Mouse (Mus musculus): ENCODE results near the gene Trabd. TPM values are rescaled to one million over a fixed set of nuclear protein-coding genes. Genes with fewer than 3 reads are reported as not detected.

The Trabd gene
- polyA plus RNA-seq, 1 experiment from 2014 or later: 32.5 TPM

DNA sequence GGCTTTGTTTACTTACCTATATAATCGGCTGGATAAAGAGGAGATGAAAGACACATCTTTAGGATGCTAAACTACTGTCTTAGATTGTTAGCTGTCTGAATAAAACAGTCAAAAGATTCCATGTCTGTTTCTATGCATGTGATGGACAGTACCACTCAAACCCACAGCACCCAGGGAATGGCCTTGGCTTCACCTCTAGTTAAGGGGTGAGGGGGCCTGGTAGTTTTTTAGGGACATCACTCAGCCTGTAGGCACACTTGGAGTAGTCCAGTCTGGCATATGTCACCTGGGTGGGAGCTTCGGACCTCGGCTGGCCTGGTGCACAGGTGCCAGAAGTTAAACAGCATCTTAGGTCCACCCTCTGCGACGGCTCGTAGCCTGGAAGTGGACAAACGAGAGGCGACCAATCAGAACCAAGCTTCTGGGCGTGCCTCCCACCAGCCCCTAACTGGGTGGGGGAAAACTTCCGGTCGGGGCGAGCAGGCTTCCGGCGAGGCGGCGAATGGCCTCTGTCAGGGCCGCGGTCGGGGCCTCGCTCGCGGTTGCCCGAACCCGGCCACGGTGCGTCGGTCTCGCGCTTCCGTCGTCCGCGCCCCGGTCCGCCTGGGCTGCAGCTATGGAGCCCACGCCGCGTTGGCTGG, 13.8 kb downstream of the Trabd start, which contains the start of gene Selenoo:
Gene Selenoo (plus strand): TSS at position 478 of the 641 bp plus-strand sequence.
- peak within 1 kb of the TSS; percentile 95 for H3K27ac ChIP-seq (ENCODE audit: low read depth, low read length)
- peak within 1 kb of the TSS; percentile 88 for H3K4me3 ChIP-seq (ENCODE audit: low read depth, low read length)
- peak within 1 kb of the TSS; percentile 94 for H3K9ac ChIP-seq (ENCODE audit: low read depth, low read length)
- under 1% methylated on average over 38 of the region's 38 CpGs for WGBS
- H3K27me3 ChIP-seq (replicated peaks; ENCODE audit: control insufficient read depth, insufficient read depth, low read length): no peaks in the 10 kb centered on the region
- ATAC-seq: peak; percentile 85
- no peak for TF ChIP-seq CTCF (IDR thresholded peaks at IDR 0.05; ENCODE audit: low read depth)
- H3K9me3 ChIP-seq (ENCODE audit: control insufficient read depth): no peaks in the 10 kb centered on the region
- H3K4me1 ChIP-seq (replicated peaks; ENCODE audit: control insufficient read depth, insufficient read depth, low read length): 0 out of 2 replicates have a peak, but pooled peaks cover 7% of the 10 kb centered on the region
- peak within 1 kb of the TSS; percentile 87 for H3K4me2 ChIP-seq (replicated peaks; ENCODE audit: low read depth)
- peaks cover 46% of the 10 kb centered on the region for H3K36me3 ChIP-seq (ENCODE audit: control insufficient read depth, insufficient read depth)

DNA sequence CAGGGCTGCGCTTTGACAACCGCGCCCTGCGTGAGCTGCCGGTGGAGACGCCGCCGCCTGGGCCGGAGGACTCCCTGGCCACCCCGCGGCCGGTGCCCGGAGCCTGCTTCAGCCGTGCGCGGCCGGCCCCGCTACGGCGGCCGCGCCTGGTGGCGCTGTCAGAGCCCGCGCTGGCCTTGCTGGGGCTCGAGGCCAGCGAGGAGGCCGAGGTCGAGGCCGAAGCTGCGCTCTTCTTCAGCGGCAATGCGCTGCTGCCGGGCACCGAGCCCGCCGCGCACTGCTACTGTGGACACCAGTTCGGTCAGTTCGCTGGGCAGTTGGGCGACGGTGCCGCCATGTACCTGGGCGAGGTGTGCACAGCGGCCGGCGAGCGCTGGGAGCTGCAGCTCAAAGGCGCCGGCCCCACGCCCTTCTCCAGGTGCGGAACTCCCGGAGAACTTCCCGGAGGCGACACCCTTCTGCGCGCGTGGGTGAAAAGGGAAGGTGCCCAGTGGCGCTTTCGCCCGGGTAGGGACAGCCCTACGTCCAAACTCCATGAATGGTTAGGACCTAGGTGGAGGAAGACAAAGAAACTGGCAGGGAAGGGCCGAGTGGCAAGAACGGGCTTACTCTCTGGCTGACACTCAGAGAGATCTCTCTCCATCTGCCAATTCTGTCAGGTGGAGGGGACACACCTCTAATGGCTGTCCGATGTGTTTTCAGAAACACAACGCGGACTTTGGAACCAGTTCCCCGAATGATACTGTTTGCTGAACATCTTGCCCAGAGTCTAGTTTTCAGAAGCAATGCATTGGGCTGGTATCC, 14.5 kb downstream of the Trabd start:
- Histone ChIP-seq H3K9ac (ENCODE audit: low read depth, low read length) (peak overlapping the region; percentile 94), H3K27me3 (replicated peaks; ENCODE audit: control insufficient read depth, insufficient read depth, low read length) (no peaks in the 10 kb centered on the region), H3K27ac (ENCODE audit: low read depth, low read length) (peak overlapping the region; percentile 95), H3K4me2 (replicated peaks; ENCODE audit: low read depth) (peak overlapping the region; percentile 87), H3K9me3 (ENCODE audit: control insufficient read depth) (no peaks in the 10 kb centered on the region), H3K4me3 (ENCODE audit: low read depth, low read length) (peak overlapping the region; percentile 88), H3K4me1 (replicated peaks; ENCODE audit: control insufficient read depth, insufficient read depth, low read length) (0 out of 2 replicates have a peak, but pooled peaks cover 7% of the 10 kb centered on the region), H3K36me3 (ENCODE audit: control insufficient read depth, insufficient read depth) (peaks cover 46% of the 10 kb centered on the region)
- under 1% methylated on average over 68 of the region's 68 CpGs for WGBS
- peak; percentile 50 for ATAC-seq
- TF ChIP-seq CTCF (IDR thresholded peaks at IDR 0.05; ENCODE audit: low read depth): 0 out of 2 replicates have a peak, but pooled peaks have one; percentile 8

DNA sequence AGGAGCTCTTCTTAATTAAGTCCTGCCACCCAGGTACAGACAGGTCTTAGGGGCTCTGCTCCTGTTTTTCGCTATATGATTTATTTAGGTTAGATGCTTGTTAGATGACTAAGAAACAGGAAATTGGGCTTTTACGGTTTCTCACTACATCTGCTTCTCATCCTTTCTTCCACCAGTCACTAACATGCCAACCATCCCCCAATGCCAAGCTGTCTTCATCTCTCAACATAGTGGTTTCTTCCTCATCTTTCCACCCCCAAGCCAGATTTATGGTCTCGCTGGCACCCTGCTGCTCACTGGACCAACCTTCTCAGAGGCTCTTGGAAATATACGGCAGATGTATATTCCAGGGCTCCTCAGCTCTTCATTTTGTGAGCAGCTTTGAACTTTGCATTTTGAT, 15.7 kb downstream of the Trabd start:
- WGBS: 87% methylated on average over 4 of the region's 4 CpGs
- no peak overlapping the region for H3K4me2 ChIP-seq (replicated peaks; ENCODE audit: low read depth)
- H3K9ac ChIP-seq (ENCODE audit: low read depth, low read length): no peak overlapping the region

DNA sequence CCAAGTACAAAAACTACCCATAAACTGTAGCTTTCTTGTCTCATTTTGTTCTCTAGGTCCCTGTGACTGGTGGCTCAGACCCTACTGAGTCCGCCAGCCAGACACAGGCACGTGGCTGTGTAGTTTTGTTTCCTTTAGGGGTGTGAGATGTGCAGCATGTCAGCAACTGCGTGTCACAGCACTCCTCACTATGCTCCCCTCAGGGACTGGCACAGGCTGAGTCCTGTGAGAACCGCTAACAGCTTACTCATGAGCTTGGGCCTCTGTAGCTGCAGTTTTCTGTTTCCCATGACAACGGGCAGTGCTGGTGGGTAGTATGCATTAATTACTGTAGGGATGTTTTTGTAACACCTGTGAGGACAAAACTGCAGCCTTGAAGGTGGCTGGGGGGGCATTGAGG, 17.3 kb downstream of the Trabd start:
- ATAC-seq: no peak
- no peak overlapping the region for H3K9ac ChIP-seq (ENCODE audit: low read depth, low read length)
- no peaks in the 10 kb centered on the region for H3K9me3 ChIP-seq (ENCODE audit: control insufficient read depth)
- H3K36me3 ChIP-seq (ENCODE audit: control insufficient read depth, insufficient read depth): peaks cover 48% of the 10 kb centered on the region
- H3K4me1 ChIP-seq (replicated peaks; ENCODE audit: control insufficient read depth, insufficient read depth, low read length): 0 out of 2 replicates have a peak, but pooled peaks cover 7% of the 10 kb centered on the region
- no peak overlapping the region for H3K27ac ChIP-seq (ENCODE audit: low read depth, low read length)
- H3K4me3 ChIP-seq (ENCODE audit: low read depth, low read length): no peak overlapping the region
- 86% methylated on average over 5 of the region's 5 CpGs for WGBS
- no peaks in the 10 kb centered on the region for H3K27me3 ChIP-seq (replicated peaks; ENCODE audit: control insufficient read depth, insufficient read depth, low read length)
- no peak overlapping the region for H3K4me2 ChIP-seq (replicated peaks; ENCODE audit: low read depth)
- no peak for TF ChIP-seq CTCF (IDR thresholded peaks at IDR 0.05; ENCODE audit: low read depth)

More for the DNA sequence above, 15.7 kb downstream of the Trabd start:
- TF ChIP-seq CTCF (IDR thresholded peaks at IDR 0.05; ENCODE audit: low read depth): no peak
- ATAC-seq: no peak
- no peak overlapping the region for H3K4me3 ChIP-seq (ENCODE audit: low read depth, low read length)
- no peaks in the 10 kb centered on the region for H3K9me3 ChIP-seq (ENCODE audit: control insufficient read depth)
- H3K27ac ChIP-seq (ENCODE audit: low read depth, low read length): no peak overlapping the region; the same call in 1 of the 2 replicates
- H3K36me3 ChIP-seq (ENCODE audit: control insufficient read depth, insufficient read depth): peaks cover 47% of the 10 kb centered on the region
- 0 out of 2 replicates have a peak, but pooled peaks cover 7% of the 10 kb centered on the region for H3K4me1 ChIP-seq (replicated peaks; ENCODE audit: control insufficient read depth, insufficient read depth, low read length)
- H3K27me3 ChIP-seq (replicated peaks; ENCODE audit: control insufficient read depth, insufficient read depth, low read length): no peaks in the 10 kb centered on the region

DNA sequence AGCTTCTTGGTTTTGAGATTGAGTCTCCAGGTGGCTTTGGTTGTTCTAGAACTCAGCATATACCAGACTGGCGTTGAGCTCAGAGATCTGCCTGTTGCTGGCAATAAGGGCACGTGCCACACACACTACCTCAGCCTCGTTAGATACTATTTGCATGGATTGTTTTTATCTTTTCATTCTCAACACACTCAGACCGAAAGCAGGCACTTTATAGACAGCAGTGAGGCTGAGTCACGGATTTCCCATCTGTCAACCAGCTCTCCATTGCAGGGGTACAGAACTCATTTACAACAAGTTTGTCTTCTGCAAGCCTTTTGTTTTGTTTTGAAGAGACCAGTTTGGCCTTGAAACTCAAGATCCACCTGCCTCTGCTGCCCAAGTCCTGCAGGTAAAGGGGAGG, 22.5 kb downstream of the Trabd start:
- ATAC-seq: no peak
- peaks cover 99% of the 10 kb centered on the region for H3K36me3 ChIP-seq (ENCODE audit: control insufficient read depth, insufficient read depth)
- H3K4me3 ChIP-seq (ENCODE audit: low read depth, low read length): no peak overlapping the region
- H3K27ac ChIP-seq (ENCODE audit: low read depth, low read length): no peak overlapping the region
- TF ChIP-seq CTCF (IDR thresholded peaks at IDR 0.05; ENCODE audit: low read depth): no peak
- 94% methylated on average over 5 of the region's 5 CpGs for WGBS
- H3K4me1 ChIP-seq (replicated peaks; ENCODE audit: control insufficient read depth, insufficient read depth, low read length): no peaks in the 10 kb centered on the region
- no peak overlapping the region for H3K4me2 ChIP-seq (replicated peaks; ENCODE audit: low read depth)
- no peaks in the 10 kb centered on the region for H3K9me3 ChIP-seq (ENCODE audit: control insufficient read depth)
- H3K27me3 ChIP-seq (replicated peaks; ENCODE audit: control insufficient read depth, insufficient read depth, low read length): no peaks in the 10 kb centered on the region
- no peak overlapping the region for H3K9ac ChIP-seq (ENCODE audit: low read depth, low read length)

DNA sequence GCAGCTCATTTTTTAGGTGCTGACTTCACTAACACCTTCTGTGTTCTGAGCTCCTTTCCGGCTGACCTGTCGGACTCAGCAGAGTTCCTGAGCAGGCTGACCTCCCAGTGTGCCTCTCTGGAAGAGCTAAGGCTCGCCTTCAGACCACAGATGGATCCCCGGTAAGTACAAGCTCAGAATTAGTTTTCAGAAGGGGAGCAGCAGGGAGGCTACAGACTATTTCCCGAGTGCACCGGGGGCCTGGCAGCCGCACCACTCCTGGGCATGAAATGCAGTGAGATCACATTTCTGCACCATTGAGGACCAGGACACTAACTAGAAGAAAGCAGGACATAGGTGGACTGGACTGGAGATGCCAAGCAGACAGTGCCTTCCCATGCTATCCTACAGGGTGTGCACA, 23.7 kb downstream of the Trabd start:
- no peak for ATAC-seq
- Histone ChIP-seq H3K4me3 (ENCODE audit: low read depth, low read length) (no peak overlapping the region), H3K36me3 (ENCODE audit: control insufficient read depth, insufficient read depth) (peaks cover 97% of the 10 kb centered on the region), H3K27me3 (replicated peaks; ENCODE audit: control insufficient read depth, insufficient read depth, low read length) (no peaks in the 10 kb centered on the region), H3K4me2 (replicated peaks; ENCODE audit: low read depth) (no peak overlapping the region), H3K9ac (ENCODE audit: low read depth, low read length) (no peak overlapping the region), H3K27ac (ENCODE audit: low read depth, low read length) (no peak overlapping the region), H3K9me3 (ENCODE audit: control insufficient read depth) (no peaks in the 10 kb centered on the region), H3K4me1 (replicated peaks; ENCODE audit: control insufficient read depth, insufficient read depth, low read length) (no peaks in the 10 kb centered on the region)
- 93% methylated on average over 7 of the region's 7 CpGs for WGBS
- no peak for TF ChIP-seq CTCF (IDR thresholded peaks at IDR 0.05; ENCODE audit: low read depth)
